Comparison of ENCODE assay signal across 19 mouse cellular contexts in genomic region chr14:121947201-121947760, GRCm38 (mm10). TPM values are rescaled to one million over a fixed set of nuclear protein-coding genes. Genes with fewer than 3 reads are reported as not detected.
DNase-seq lines count a peak whose midpoint lies in the region; ATAC-seq lines count a peak whose summit lies in the region.
"Had no signal": no experiment of that assay in that cellular context is flagged by ENCODE, and none has a peak within 500 bp of the region (broad histone marks: within the 10 kb centered on the region; RNA-seq: fewer than 3 reads in every experiment).

No protein-coding gene starts in this region.

- no peak overlapping the region for H3K4me3 ChIP-seq in kidney, embryonic 16.5 days (ENCODE audit: low read length)
- H3K4me3 ChIP-seq in embryonic facial prominence, embryonic 13.5 days, result no peak overlapping the region
- H3K4me3 ChIP-seq in forebrain, embryonic 11.5 days (ENCODE audit: low read depth, low read length), result no peak overlapping the region
- H3K4me3 ChIP-seq in hindbrain, embryonic 11.5 days (ENCODE audit: low read depth, low read length), result no peak overlapping the region
- H3K4me3 ChIP-seq: left cerebral cortex, adult 2 months; neural tube, embryonic 13.5 days had no signal

- no peak for DNase-seq in kidney, postnatal 14 days
- DNase-seq in splenic B cell, adult 2 months (ENCODE audit: low read depth, low spot score), result peak; percentile 13
- DNase-seq in forebrain, embryonic 11.5 days (ENCODE audit: low spot score), result no peak
- no peak for DNase-seq in hindbrain, embryonic 11.5 days (ENCODE audit: low spot score)
- DNase-seq in embryo, embryonic 10.5 days (ENCODE audit: low spot score), result no peak
- DNase-seq: adrenal gland, adult 8-10 months; cerebellum, adult 11 months; cerebellum, postnatal 14 days; gastrocnemius, postnatal 10 days; kidney, adult 18-20 months; lung, adult 18-20 months; lung, postnatal 36 days had no signal

- H3K9ac ChIP-seq in kidney, embryonic 16.5 days (replicated peaks; ENCODE audit: low read length), result no peak overlapping the region; the same call in 1 of the 2 replicates
- H3K9ac ChIP-seq in embryonic facial prominence, embryonic 13.5 days, result no peak overlapping the region
- H3K9ac ChIP-seq in forebrain, embryonic 11.5 days (ENCODE audit: low read length), result no peak overlapping the region
- H3K9ac ChIP-seq in hindbrain, embryonic 11.5 days (ENCODE audit: low read depth, low read length), result no peak overlapping the region
- H3K9ac ChIP-seq: hindbrain, embryonic 14.5 days; neural tube, embryonic 13.5 days had no signal

- H3K27me3 ChIP-seq in kidney, embryonic 16.5 days (ENCODE audit: insufficient read depth, low read length), result no peaks in the 10 kb centered on the region
- no peaks in the 10 kb centered on the region for H3K27me3 ChIP-seq in embryonic facial prominence, embryonic 13.5 days
- no peaks in the 10 kb centered on the region for H3K27me3 ChIP-seq in splenic B cell, adult 2 months (ENCODE audit: control insufficient read depth, insufficient read depth, low read length, poor library complexity, severe bottlenecking)
- no peaks in the 10 kb centered on the region for H3K27me3 ChIP-seq in forebrain, embryonic 11.5 days (ENCODE audit: control insufficient read depth, insufficient read depth, low read length)
- no peaks in the 10 kb centered on the region for H3K27me3 ChIP-seq in hindbrain, embryonic 11.5 days (ENCODE audit: control insufficient read depth, insufficient read depth, low read length)
- H3K27me3 ChIP-seq: neural tube, embryonic 13.5 days had no signal

- ATAC-seq in kidney, embryonic 16.5 days (ENCODE audit: low FRiP score, low TSS enrichment), result no peak
- peak; percentile 6 for ATAC-seq in CD4-positive, CD25-positive, alpha-beta regulatory T cell, adult 4 months
- ATAC-seq in embryonic facial prominence, embryonic 13.5 days (ENCODE audit: insufficient number of reproducible peaks, insufficient read depth, low FRiP score, low TSS enrichment, low read depth), result no peak
- no peak for ATAC-seq in forebrain, embryonic 11.5 days (replicated peaks; ENCODE audit: low FRiP score)
- ATAC-seq in hindbrain, embryonic 11.5 days (ENCODE audit: low FRiP score), result no peak

- 0 out of 2 replicates have a peak, but pooled peaks cover 2% of the 10 kb centered on the region for H3K9me3 ChIP-seq in kidney, embryonic 16.5 days (ENCODE audit: low read length)
- H3K9me3 ChIP-seq in embryonic facial prominence, embryonic 13.5 days, result peaks cover 3% of the 10 kb centered on the region; the same call in 1 of the 2 replicates
- H3K9me3 ChIP-seq in forebrain, embryonic 11.5 days (ENCODE audit: control insufficient read depth, low read length), result no peaks in the 10 kb centered on the region
- no peaks in the 10 kb centered on the region for H3K9me3 ChIP-seq in hindbrain, embryonic 11.5 days (ENCODE audit: control insufficient read depth, low read length)

- H3K4me2 ChIP-seq in kidney, embryonic 16.5 days (replicated peaks; ENCODE audit: low read depth, low read length), result no peak overlapping the region
- H3K4me2 ChIP-seq in embryonic facial prominence, embryonic 13.5 days, result no peak overlapping the region
- H3K4me2 ChIP-seq in forebrain, embryonic 11.5 days (ENCODE audit: low read depth, low read length, severe bottlenecking), result no peak overlapping the region
- no peak overlapping the region for H3K4me2 ChIP-seq in hindbrain, embryonic 11.5 days (replicated peaks; ENCODE audit: low read depth, low read length)
- H3K4me2 ChIP-seq: hindbrain, embryonic 14.5 days; neural tube, embryonic 13.5 days had no signal

- peak overlapping the region; percentile 24; the same call in 1 of the 2 replicates for H3K27ac ChIP-seq in kidney, embryonic 16.5 days (ENCODE audit: low read length)
- H3K27ac ChIP-seq in embryonic facial prominence, embryonic 13.5 days, result peak overlapping the region; percentile 82
- H3K27ac ChIP-seq in forebrain, embryonic 11.5 days (ENCODE audit: low read depth, low read length), result no peak overlapping the region
- H3K27ac ChIP-seq in hindbrain, embryonic 11.5 days (ENCODE audit: low read depth, low read length), result no peak overlapping the region
- H3K27ac ChIP-seq: hindbrain, embryonic 14.5 days; left cerebral cortex, adult 2 months; neural tube, embryonic 13.5 days had no signal

- 62% methylated on average over 8 of the region's 8 CpGs for WGBS in kidney, embryonic 16.5 days
- 60% methylated on average over 8 of the region's 8 CpGs for WGBS in embryonic facial prominence, embryonic 13.5 days
- 86% methylated on average over 8 of the region's 8 CpGs for WGBS in forebrain, embryonic 11.5 days
- 83% methylated on average over 8 of the region's 8 CpGs for WGBS in hindbrain, embryonic 11.5 days

- peaks cover 6% of the 10 kb centered on the region; the same call in 1 of the 2 replicates for H3K4me1 ChIP-seq in kidney, embryonic 16.5 days (ENCODE audit: insufficient read depth, low read length)
- peaks cover 5% of the 10 kb centered on the region; the same call in 1 of the 2 replicates for H3K4me1 ChIP-seq in embryonic facial prominence, embryonic 13.5 days
- no peaks in the 10 kb centered on the region for H3K4me1 ChIP-seq in forebrain, embryonic 11.5 days (replicated peaks; ENCODE audit: control insufficient read depth, insufficient read depth, low read length)
- H3K4me1 ChIP-seq in hindbrain, embryonic 11.5 days (replicated peaks; ENCODE audit: control insufficient read depth, insufficient read depth, low read length), result no peaks in the 10 kb centered on the region
- H3K4me1 ChIP-seq: neural tube, embryonic 13.5 days had no signal

- no peaks in the 10 kb centered on the region for H3K36me3 ChIP-seq in kidney, embryonic 16.5 days (ENCODE audit: insufficient read depth, low read length)
- no peaks in the 10 kb centered on the region for H3K36me3 ChIP-seq in embryonic facial prominence, embryonic 13.5 days
- H3K36me3 ChIP-seq in splenic B cell, adult 2 months (ENCODE audit: control insufficient read depth, insufficient read depth, low read length, poor library complexity, severe bottlenecking), result peaks cover 3% of the 10 kb centered on the region; the same call in 1 of the 2 replicates
- no peaks in the 10 kb centered on the region for H3K36me3 ChIP-seq in forebrain, embryonic 11.5 days (ENCODE audit: control insufficient read depth, insufficient read depth, low read length)
- no peaks in the 10 kb centered on the region for H3K36me3 ChIP-seq in hindbrain, embryonic 11.5 days (ENCODE audit: control insufficient read depth, insufficient read depth, low read length)
- H3K36me3 ChIP-seq: neural tube, embryonic 13.5 days had no signal

RNA-seq across cellular contexts. Expression of gene Gpr183, which starts 17.7 kb away (rescaled TPM):
- polyA plus RNA-seq in kidney, embryonic 16.5 days (2015; fragmentation: Nextera tagmentation; extraction: Ambion mirVana), result 4.0 and 4.9 TPM in 2 replicates
- polyA plus RNA-seq in CD4-positive, CD25-positive, alpha-beta regulatory T cell, adult 4 months (2017; shearing (Covaris generic)), result 100 to 1,000 TPM; 102 to 104 TPM
- polyA plus RNA-seq in embryonic facial prominence, embryonic 13.5 days (2015; fragmentation: Nextera tagmentation; extraction: Ambion mirVana), result 3.2 and 3.8 TPM in 2 replicates
- 1.9 and 2.4 TPM in 2 replicates for polyA plus RNA-seq in forebrain, embryonic 11.5 days (2014; fragmentation: Nextera tagmentation; extraction: Ambion mirVana)
- polyA plus RNA-seq in hindbrain, embryonic 11.5 days (2014; fragmentation: Nextera tagmentation; extraction: Ambion mirVana), result 1.9 and 3.2 TPM in 2 replicates

RNA-seq across cellular contexts. Expression of gene Gpr18, which starts 31.7 kb away (rescaled TPM):
- not detected in 2 replicates for polyA plus RNA-seq in kidney, embryonic 16.5 days (2015; fragmentation: Nextera tagmentation; extraction: Ambion mirVana)
- 10 to 100 TPM; 92.7 to 95.9 TPM for polyA plus RNA-seq in CD4-positive, CD25-positive, alpha-beta regulatory T cell, adult 4 months (2017; shearing (Covaris generic))
- polyA plus RNA-seq in embryonic facial prominence, embryonic 13.5 days (2015; fragmentation: Nextera tagmentation; extraction: Ambion mirVana), result 0.45 and 0.69 TPM in 2 replicates
- polyA plus RNA-seq in forebrain, embryonic 11.5 days (2014; fragmentation: Nextera tagmentation; extraction: Ambion mirVana), result 0.36 and 0.49 TPM in 2 replicates
- polyA plus RNA-seq in hindbrain, embryonic 11.5 days (2014; fragmentation: Nextera tagmentation; extraction: Ambion mirVana), result 0.13 and 0.59 TPM in 2 replicates
- polyA plus RNA-seq: brain, embryonic 14.5 days; hindbrain, embryonic 14.5 days had no signal

Comparison
In these comparisons a context has a peak if more than half of its experiments do, and no peak if none do; other contexts are left out.
1. H3K27ac ChIP-seq: peak in kidney, embryonic 16.5 days (single experiment) and embryonic facial prominence, embryonic 13.5 days (single experiment); none in forebrain, embryonic 11.5 days (single experiment) and hindbrain, embryonic 11.5 days (single experiment).
2. RNA of gene Gpr183, which starts 17.7 kb away (polyA plus RNA-seq): 102 to 104 TPM in CD4-positive, CD25-positive, alpha-beta regulatory T cell, adult 4 months; 4.0 to 4.9 TPM in kidney, embryonic 16.5 days, 3.2 to 3.8 TPM in embryonic facial prominence, embryonic 13.5 days, 1.9 to 3.2 TPM in hindbrain, embryonic 11.5 days and 1.9 to 2.4 TPM in forebrain, embryonic 11.5 days; every median in the first group is over 10 times any median in the second.
3. RNA of gene Gpr18, which starts 31.7 kb away (polyA plus RNA-seq): 92.7 to 95.9 TPM in CD4-positive, CD25-positive, alpha-beta regulatory T cell, adult 4 months; 0.13 to 0.59 TPM in hindbrain, embryonic 11.5 days, 0.36 to 0.49 TPM in forebrain, embryonic 11.5 days, 0.45 to 0.69 TPM in embryonic facial prominence, embryonic 13.5 days and not detected in kidney, embryonic 16.5 days; every median in the first group is over 10 times any median in the second.